Comparison of ENCODE assay signal across 9 mouse cellular contexts in genomic region chr8:45454426-45454825, GRCm38 (mm10). TPM values are rescaled to one million over a fixed set of nuclear protein-coding genes. Genes with fewer than 3 reads are reported as not detected.
DNase-seq lines count a peak whose midpoint lies in the region; ATAC-seq lines count a peak whose summit lies in the region.
"Had no signal": no experiment of that assay in that cellular context is flagged by ENCODE, and none has a peak within 500 bp of the region (broad histone marks: within the 10 kb centered on the region; RNA-seq: fewer than 3 reads in every experiment).

No protein-coding gene starts in this region.

- peak; percentile 86 for ATAC-seq in cerebellum, adult (ENCODE audit: insufficient number of reproducible peaks, low FRiP score, low TSS enrichment)
- ATAC-seq in forebrain, embryonic 16.5 days = peak; percentile 91
- peak; percentile 85 for ATAC-seq in hindbrain, embryonic 13.5 days (ENCODE audit: low FRiP score)

- no peak overlapping the region for H3K4me2 ChIP-seq in forebrain, embryonic 16.5 days (ENCODE audit: low read length)
- no peak overlapping the region for H3K4me2 ChIP-seq in hindbrain, embryonic 13.5 days

- no peak overlapping the region for H3K9ac ChIP-seq in forebrain, embryonic 16.5 days (replicated peaks; ENCODE audit: low read depth, low read length)
- H3K9ac ChIP-seq in hindbrain, embryonic 13.5 days = no peak overlapping the region

- no peaks in the 10 kb centered on the region for H3K4me1 ChIP-seq in heart, embryonic 10.5 days
- peaks cover 2% of the 10 kb centered on the region; the same call in 1 of the 2 replicates for H3K4me1 ChIP-seq in forebrain, embryonic 16.5 days (replicated peaks; ENCODE audit: control insufficient read depth, insufficient read depth, low read length)
- H3K4me1 ChIP-seq in hindbrain, embryonic 13.5 days (replicated peaks) = no peaks in the 10 kb centered on the region
- H3K4me1 ChIP-seq: megakaryocyte, embryonic 14.5 days had no signal

- no peak overlapping the region for H3K4me3 ChIP-seq in heart, embryonic 10.5 days
- no peak overlapping the region for H3K4me3 ChIP-seq in forebrain, embryonic 16.5 days (replicated peaks; ENCODE audit: low read length)
- H3K4me3 ChIP-seq in hindbrain, embryonic 13.5 days = no peak overlapping the region
- H3K4me3 ChIP-seq: megakaryocyte, embryonic 14.5 days had no signal

- DNase-seq in heart, adult 11 months = peak; percentile 88
- no peak for DNase-seq in heart, embryonic 10.5 days (ENCODE audit: low spot score)
- peak; percentile 63 for DNase-seq in layer of hippocampus, adult 9-10 months (ENCODE audit: low spot score)
- peak; percentile 75 for DNase-seq in lung, postnatal 36 days
- DNase-seq in right cerebral cortex, postnatal 10 days (ENCODE audit: low spot score in 2 of 2) = peak; percentile 55 to 76

- WGBS in heart, embryonic 10.5 days = 58% methylated on average over 6 of the region's 6 CpGs
- 61% methylated on average over 6 of the region's 6 CpGs for WGBS in forebrain, embryonic 16.5 days
- WGBS in hindbrain, embryonic 13.5 days = 66% methylated on average over 6 of the region's 6 CpGs

- peaks cover 2% of the 10 kb centered on the region; the same call in 1 of the 2 replicates for H3K9me3 ChIP-seq in heart, embryonic 10.5 days
- no peaks in the 10 kb centered on the region for H3K9me3 ChIP-seq in forebrain, embryonic 16.5 days (ENCODE audit: control insufficient read depth, low read length)
- H3K9me3 ChIP-seq in hindbrain, embryonic 13.5 days = no peaks in the 10 kb centered on the region

- no peaks in the 10 kb centered on the region for H3K36me3 ChIP-seq in heart, embryonic 10.5 days
- H3K36me3 ChIP-seq in forebrain, embryonic 16.5 days (ENCODE audit: control insufficient read depth, insufficient read depth) = no peaks in the 10 kb centered on the region
- no peaks in the 10 kb centered on the region for H3K36me3 ChIP-seq in hindbrain, embryonic 13.5 days

- H3K27me3 ChIP-seq in heart, embryonic 10.5 days (ENCODE audit: insufficient read depth, poor library complexity, severe bottlenecking) = no peaks in the 10 kb centered on the region
- H3K27me3 ChIP-seq in forebrain, embryonic 16.5 days (replicated peaks; ENCODE audit: control insufficient read depth, insufficient read depth, low read length) = no peaks in the 10 kb centered on the region
- no peaks in the 10 kb centered on the region for H3K27me3 ChIP-seq in hindbrain, embryonic 13.5 days
- H3K27me3 ChIP-seq: megakaryocyte, embryonic 14.5 days had no signal

- no peak overlapping the region for H3K27ac ChIP-seq in heart, embryonic 10.5 days
- H3K27ac ChIP-seq in forebrain, embryonic 16.5 days (ENCODE audit: low read length) = no peak overlapping the region
- H3K27ac ChIP-seq in hindbrain, embryonic 13.5 days = no peak overlapping the region

RNA-seq across cellular contexts. Expression of gene Tlr3, which starts 43.5 kb away (rescaled TPM):
- polyA plus RNA-seq in heart, embryonic 10.5 days (2016; fragmentation: Nextera tagmentation; extraction: Ambion mirVana) = 0.79 and 1.6 TPM in 2 replicates
- 0.98 and 0.99 TPM in 2 replicates for polyA plus RNA-seq in forebrain, embryonic 16.5 days (2015; fragmentation: Nextera tagmentation; extraction: Ambion mirVana)
- polyA plus RNA-seq in hindbrain, embryonic 13.5 days (2015; fragmentation: Nextera tagmentation; extraction: Ambion mirVana) = 0.72 and 1.6 TPM in 2 replicates

RNA-seq across cellular contexts. Expression of gene Sorbs2, which starts 53.2 kb away (rescaled TPM):
- 134 and 278 TPM in 2 replicates for polyA plus RNA-seq in heart, embryonic 10.5 days (2016; fragmentation: Nextera tagmentation; extraction: Ambion mirVana)
- 79.8 and 92.6 TPM in 2 replicates for polyA plus RNA-seq in forebrain, embryonic 16.5 days (2015; fragmentation: Nextera tagmentation; extraction: Ambion mirVana)
- 71.7 and 75.4 TPM in 2 replicates for polyA plus RNA-seq in hindbrain, embryonic 13.5 days (2015; fragmentation: Nextera tagmentation; extraction: Ambion mirVana)
